Mouse (Mus musculus) liver, embryonic 14.5 days (tissue): Measurements from ENCODE around the gene B3gnt6. TPM values are rescaled to one million over a fixed set of nuclear protein-coding genes. Genes with fewer than 3 reads are reported as not detected.

Experiments used
- ATAC-seq: fragments of 200-750 bp; cut with Nextera tagmentation; 2 replicates; pipeline ENCODE4 v1.8.0; 2017; ENCODE audit warnings: moderate number of reproducible peaks, mild to moderate bottlenecking, moderate library complexity; ENCODE audit not compliant: insufficient read depth
- DNase-seq, 3 experiments: peaks; one replicate each; pipeline ENCODE4 v3.0.0-alpha.2; 2012 to 2013; ENCODE audit warnings: low read depth in 3 of 3, low spot score in 3 of 3
- H3K27ac ChIP-seq: fragments of 300-500 bp; sonication (generic); 2 replicates; pipeline ENCODE4 v1.5.1; 2014; ENCODE audit warnings: moderate library complexity, mild to moderate bottlenecking, control low read depth, inconsistent platforms
- H3K27me3 ChIP-seq: fragments of 300-500 bp; sonication (generic); 2 replicates; pipeline ENCODE4 v1.6.1; 2014; ENCODE audit warnings: mild to moderate bottlenecking, low read length, moderate library complexity; ENCODE audit not compliant: control insufficient read depth, insufficient read depth
- H3K36me3 ChIP-seq: fragments of 300-500 bp; sonication (generic); replicated peaks from 2 replicates; pipeline ENCODE4 v1.6.1; 2014; ENCODE audit warnings: low read depth; ENCODE audit not compliant: control insufficient read depth, insufficient read depth
- H3K4me1 ChIP-seq, 2 experiments: fragments of 200-500 bp in 1 of 2; fragments of 300-500 bp in 1 of 2; sonication (generic) in 1 of 2; replicated peaks; 2 replicates each; pipeline ENCODE4 v1.6.1; 2012 to 2014; ENCODE audit warnings: antibody characterized with exemption in 1 of 2, inconsistent platforms in 1 of 2, low read length in 1 of 2; ENCODE audit not compliant: control insufficient read depth in 2 of 2, insufficient read depth in 2 of 2
- H3K4me2 ChIP-seq: fragments of 300-500 bp; sonication (generic); 2 replicates; pipeline ENCODE4 v1.6.1; 2014; ENCODE audit warnings: low read depth, mild to moderate bottlenecking, control low read depth, moderate library complexity
- H3K4me3 ChIP-seq, 2 experiments: fragments of 200-500 bp in 1 of 2; fragments of 300-500 bp in 1 of 2; sonication (generic) in 1 of 2; 2 replicates each; pipeline ENCODE4 v1.5.1; 2012 to 2014; ENCODE audit warnings: low read depth in 2 of 2, low read length in 2 of 2, mild to moderate bottlenecking in 2 of 2, control low read depth in 1 of 2, inconsistent platforms in 1 of 2, moderate library complexity in 1 of 2; ENCODE audit not compliant: insufficient read depth in 1 of 2
- H3K9ac ChIP-seq: fragments of 300-500 bp; sonication (generic); replicated peaks from 2 replicates; pipeline ENCODE4 v1.6.1; 2014; ENCODE audit warnings: mild to moderate bottlenecking, control low read depth, moderate library complexity
- H3K9me3 ChIP-seq: fragments of 300-500 bp; sonication (generic); 2 replicates; pipeline ENCODE4 v1.6.1; 2016; ENCODE audit warnings: low read length, mixed read lengths; ENCODE audit not compliant: control insufficient read depth
- CTCF ChIP-seq: IDR thresholded peaks from 2 replicates; pipeline ENCODE4 v1.5.1; 2016; ENCODE audit warnings: antibody characterized with exemption, low read depth, control low read depth
- EP300 ChIP-seq: IDR thresholded peaks from 2 replicates; pipeline ENCODE4 v1.6.1; 2016; ENCODE audit warnings: antibody characterized with exemption, low read depth
- WGBS: fragments of 180-500 bp; shearing (Covaris S2); extraction: QIAGEN DNeasy Blood & Tissue Kit; methylation state at CpG from one replicate; pipeline ENCODE4 v1.1.7; 2014; ENCODE audit not compliant: insufficient replicate concordance; 5-methylcytosine and 5-hydroxymethylcytosine counted together
- polyA plus RNA-seq, 2 experiments: library from polyadenylated mRNA; depleted of rRNA in 1 of 2; stranded (reverse) in 1 of 2; unstranded in 1 of 2; fragments of >200 nt; fragmentation: Nextera tagmentation in 1 of 2; extraction: Ambion mirVana in 1 of 2; gene quantifications; 2 replicates each; pipeline versions ENCODE4 v1.2.1 to v1.2.3; 2012 to 2014

B3gnt6 gene
- polyA plus RNA-seq, 2 experiments: 0.03 TPM; not detected in 1

- Histone ChIP-seq H3K4me1 (peaks cover 33 to 44% of the 10 kb centered on the region in 2 experiments), H3K4me2 (no peak overlapping the region), H3K9ac (no peak overlapping the region)
Measured at GRCm38 (mm10) chr7:98155546-98156279, 43.6 kb downstream of the B3gnt6 start.

GRCm38 (mm10) chr7:98153892-98154291 lies 45.4 kb downstream of the B3gnt6 start:
- TF ChIP-seq EP300 (no peak), CTCF (no peak)
- WGBS: 73% methylated on average over 5 of the region's 5 CpGs
- H3K9me3 ChIP-seq: no peaks in the 10 kb centered on the region
- H3K36me3 ChIP-seq: peaks cover 17% of the 10 kb centered on the region; the same call in 1 of the 2 replicates
- H3K9ac ChIP-seq: no peak overlapping the region
- no peak overlapping the region for H3K4me2 ChIP-seq
- H3K27ac ChIP-seq: no peak overlapping the region
- peaks cover 32 to 35% of the 10 kb centered on the region in 2 experiments for H3K4me1 ChIP-seq
- no peaks in the 10 kb centered on the region for H3K27me3 ChIP-seq
- DNase-seq (no peak), ATAC-seq (no peak)
- no peak overlapping the region for H3K4me3 ChIP-seq

More at GRCm38 (mm10) chr7:98155546-98156279, 43.6 kb downstream of the B3gnt6 start:
- WGBS: 4% methylated on average over 8 of the region's 8 CpGs
- no peaks in the 10 kb centered on the region for H3K27me3 ChIP-seq
- H3K36me3 ChIP-seq: peaks cover 20% of the 10 kb centered on the region; the same call in 1 of the 2 replicates
- H3K4me3 ChIP-seq: no peak overlapping the region
- peak in 1 of 3 experiments; percentile 60 for DNase-seq
- H3K27ac ChIP-seq: peak overlapping the region; percentile 29; the same call in 1 of the 2 replicates
- peak; percentile 49 for ATAC-seq
- TF ChIP-seq EP300: no peak
- peak; percentile 97 for TF ChIP-seq CTCF
- H3K9me3 ChIP-seq: no peaks in the 10 kb centered on the region

GRCm38 (mm10) chr7:98153345-98153744 lies 45.9 kb downstream of the B3gnt6 start:
- no peak for ATAC-seq
- Histone ChIP-seq H3K4me2 (no peak overlapping the region), H3K27ac (no peak overlapping the region), H3K4me1 (peaks cover 27 to 30% of the 10 kb centered on the region in 2 experiments), H3K36me3 (peaks cover 17% of the 10 kb centered on the region; the same call in 1 of the 2 replicates), H3K9me3 (no peaks in the 10 kb centered on the region), H3K9ac (no peak overlapping the region), H3K27me3 (no peaks in the 10 kb centered on the region), H3K4me3 (no peak overlapping the region)
- WGBS: 51% methylated on average over 3 of the region's 3 CpGs
- no peak for DNase-seq
- peak; percentile 48 for TF ChIP-seq CTCF
- TF ChIP-seq EP300: no peak

GRCm38 (mm10) chr7:98152400-98152799 lies 46.9 kb downstream of the B3gnt6 start:
- no peak for DNase-seq
- Histone ChIP-seq H3K27me3 (no peaks in the 10 kb centered on the region), H3K4me3 (no peak overlapping the region), H3K9me3 (no peaks in the 10 kb centered on the region), H3K36me3 (peaks cover 18% of the 10 kb centered on the region), H3K4me1 (peaks cover 17 to 20% of the 10 kb centered on the region in 2 experiments), H3K4me2 (no peak overlapping the region), H3K9ac (no peak overlapping the region), H3K27ac (no peak overlapping the region)
- TF ChIP-seq CTCF (no peak), EP300 (no peak)
- ATAC-seq: no peak
- WGBS: 77% methylated on average over 8 of the region's 8 CpGs

- peak; percentile 51 for TF ChIP-seq CTCF
- TF ChIP-seq EP300: no peak
- 58% methylated on average over 5 of the region's 5 CpGs for WGBS
- Histone ChIP-seq H3K9me3 (no peaks in the 10 kb centered on the region), H3K9ac (no peak overlapping the region), H3K27me3 (no peaks in the 10 kb centered on the region), H3K27ac (no peak overlapping the region), H3K4me2 (no peak overlapping the region), H3K4me3 (no peak overlapping the region), H3K4me1 (peaks cover 0 to 3% of the 10 kb centered on the region in 2 experiments; a peak in 1 of 4 replicates), H3K36me3 (peaks cover 13% of the 10 kb centered on the region)
- DNase-seq (no peak), ATAC-seq (peak; percentile 2; the same call in 1 of the 2 replicates)
Measured at GRCm38 (mm10) chr7:98150525-98150924, 48.8 kb downstream of the B3gnt6 start.
